Mouse (Mus musculus): ENCODE measurements around the gene Igflr1.

- TF ChIP-seq POLR2A (IDR thresholded peaks at IDR 0.05; ENCODE audit: extremely low read depth, insufficient read depth, low read length) (no peak), CTCF (IDR thresholded peaks at IDR 0.05; ENCODE audit: extremely low read depth, insufficient read depth, low read length) (no peak)
These were observed 15.3 kb upstream of the Igflr1 start for GRCm38 (mm10) chr7:30549880-30550279.
